Mouse (Mus musculus): ENCODE data around the gene Akt1s1.

DNA sequence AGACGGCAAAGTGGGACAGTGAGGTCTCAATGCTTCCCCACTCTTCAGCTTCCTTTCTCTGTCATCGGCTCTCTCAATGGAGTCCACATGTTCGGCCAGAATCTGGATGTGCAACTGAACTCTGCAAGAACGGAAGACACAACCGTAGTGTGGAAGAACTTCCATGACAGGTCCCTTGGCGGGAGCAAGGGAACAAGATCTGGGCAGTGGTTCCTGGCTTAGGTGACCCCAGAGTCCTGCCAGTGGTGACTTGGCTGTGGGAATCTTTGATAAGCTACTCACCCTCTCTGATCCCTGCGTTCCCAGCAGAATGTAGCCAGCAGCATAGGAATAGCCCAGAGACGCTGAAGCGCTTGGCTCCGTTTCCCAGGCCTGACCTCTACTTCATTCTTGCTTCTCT is 47.7 kb downstream of the Akt1s1 start:
- no peak for TF ChIP-seq CTCF (IDR thresholded peaks at IDR 0.05; ENCODE audit: control insufficient read depth, insufficient read depth, low read length)
- TF ChIP-seq POLR2A (IDR thresholded peaks at IDR 0.05; ENCODE audit: borderline replicate concordance, control insufficient read depth, low read depth, low read length) = no peak

All from bone marrow, adult 2 months (tissue).